Mouse (Mus musculus) forebrain, postnatal 0 days (tissue): ENCODE results near the gene Lypd3. TPM values are rescaled to one million over a fixed set of nuclear protein-coding genes. Genes with fewer than 3 reads are reported as not detected.

ENCODE experiments used
- ATAC-seq: fragments of 200-750 bp; cut with Nextera tagmentation; 2 replicates; pipeline ENCODE4 v1.8.0; 2017; ENCODE audit warnings: mild to moderate bottlenecking, moderate library complexity
- DNase-seq: peaks from one replicate; pipeline ENCODE4 v3.0.0-alpha.2; 2015
- H3K27ac ChIP-seq: fragments of 300-500 bp; sonication (generic); 2 replicates; pipeline ENCODE4 v1.5.1; 2014; ENCODE audit warnings: low read depth, mild to moderate bottlenecking, antibody characterized with exemption, low read length, moderate library complexity, mixed read lengths
- H3K27me3 ChIP-seq: fragments of 300-500 bp; sonication (generic); 2 replicates; pipeline ENCODE4 v1.6.1; 2014; ENCODE audit warnings: mild to moderate bottlenecking, low read length, mixed read lengths; ENCODE audit not compliant: insufficient read depth
- H3K36me3 ChIP-seq: fragments of 300-500 bp; sonication (generic); 2 replicates; pipeline ENCODE4 v1.6.1; 2014; ENCODE audit warnings: mild to moderate bottlenecking, moderate library complexity; ENCODE audit not compliant: insufficient read depth
- H3K4me1 ChIP-seq: fragments of 300-500 bp; sonication (generic); 2 replicates; pipeline ENCODE4 v1.6.1; 2014; ENCODE audit warnings: antibody characterized with exemption; ENCODE audit not compliant: insufficient read depth
- H3K4me2 ChIP-seq: fragments of 300-500 bp; sonication (generic); 2 replicates; pipeline ENCODE4 v1.6.1; 2014; ENCODE audit warnings: low read depth, mild to moderate bottlenecking, moderate library complexity
- H3K4me3 ChIP-seq: fragments of 300-500 bp; sonication (generic); 2 replicates; pipeline ENCODE4 v1.5.1; 2014; ENCODE audit warnings: low read depth, low read length, mixed read lengths
- H3K9ac ChIP-seq: fragments of 300-500 bp; sonication (generic); 2 replicates; pipeline ENCODE4 v1.6.1; 2014; ENCODE audit warnings: mild to moderate bottlenecking
- H3K9me3 ChIP-seq: fragments of 300-500 bp; sonication (generic); 2 replicates; pipeline ENCODE4 v1.6.1; 2016; ENCODE audit warnings: low read length
- CTCF ChIP-seq: sonication (generic); IDR thresholded peaks from 2 replicates; pipeline ENCODE4 v1.5.1; 2016; ENCODE audit warnings: antibody characterized with exemption, control low read depth, low read depth
- WGBS: fragments of 180-500 bp; shearing (Covaris S2); extraction: QIAGEN DNeasy Blood & Tissue Kit; methylation state at CpG from one replicate; pipeline ENCODE4 v1.1.7; 2014; 5-methylcytosine and 5-hydroxymethylcytosine counted together
- polyA plus RNA-seq: library from polyadenylated mRNA; unstranded; fragments of >200 nt; fragmentation: Nextera tagmentation; extraction: Ambion mirVana; gene quantifications from 2 replicates; pipeline ENCODE4 v1.2.1, GENCODE M21; 2015
- total RNA-seq: library from RNA; depleted of rRNA; stranded (reverse); fragments of >200 nt; gene quantifications from 2 replicates; pipeline ENCODE4 v1.2.3, GENCODE M21; 2014

The Lypd3 gene
- total and polyA plus RNA-seq, 2 experiments from 2014 or later: 0.33 to 1.3 TPM

DNA sequence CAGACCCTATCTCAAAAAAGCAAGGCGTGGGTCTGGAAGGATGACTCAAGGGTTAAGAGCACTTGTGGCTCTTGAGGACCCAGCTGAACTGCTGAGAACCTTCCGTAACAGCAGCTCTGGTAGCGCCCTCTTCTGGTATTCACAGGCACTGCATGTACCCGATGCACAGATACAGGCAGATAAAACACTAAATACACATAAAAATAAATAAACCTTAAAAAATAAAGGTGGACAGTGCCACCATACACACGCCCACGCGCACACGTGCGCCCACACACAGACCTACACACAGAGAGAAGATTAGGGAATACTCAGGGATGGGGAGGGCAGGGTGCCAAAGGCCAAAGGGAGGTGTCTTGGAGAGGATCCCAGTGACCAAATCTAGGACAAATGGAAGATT is 6.1 kb downstream of the Lypd3 start:
- WGBS: 11% methylated on average over 9 of the region's 9 CpGs
- TF ChIP-seq CTCF: peak; percentile 71

DNA sequence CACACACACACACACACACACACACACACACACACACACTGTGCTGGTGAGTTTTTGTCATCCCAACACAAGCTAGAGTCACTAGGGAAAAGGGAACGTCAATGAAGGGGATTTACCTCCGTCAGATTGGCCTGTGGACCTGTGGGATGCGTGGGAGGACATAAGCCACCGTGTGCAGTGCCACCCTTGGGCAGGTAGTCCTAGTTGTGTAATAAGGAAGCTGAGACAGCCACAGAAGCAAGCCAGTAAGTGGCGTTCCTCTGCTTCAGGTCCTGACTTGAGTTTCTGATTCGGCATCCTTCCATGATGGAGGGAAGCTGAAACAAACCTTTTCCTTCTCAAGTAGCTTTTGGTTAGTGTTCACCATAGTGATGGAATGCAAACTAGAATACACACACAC is 8.1 kb downstream of the Lypd3 start:
- no peaks in the 10 kb centered on the region for H3K4me1 ChIP-seq
- WGBS: 82% methylated on average over 6 of the region's 6 CpGs
- no peak overlapping the region for H3K4me3 ChIP-seq
- H3K27ac ChIP-seq: no peak overlapping the region
- DNase-seq (no peak), ATAC-seq (no peak)
- no peak overlapping the region for H3K9ac ChIP-seq
- no peaks in the 10 kb centered on the region for H3K9me3 ChIP-seq
- H3K36me3 ChIP-seq: no peaks in the 10 kb centered on the region
- TF ChIP-seq CTCF: no peak
- H3K4me2 ChIP-seq: no peak overlapping the region
- peaks cover 6% of the 10 kb centered on the region for H3K27me3 ChIP-seq

More for the DNA sequence above, 6.1 kb downstream of the Lypd3 start:
- H3K4me1 ChIP-seq: peaks cover 5% of the 10 kb centered on the region; the same call in 1 of the 2 replicates
- H3K4me3 ChIP-seq: no peak overlapping the region
- H3K27ac ChIP-seq: no peak overlapping the region
- ATAC-seq (no peak), DNase-seq (peak; percentile 38)
- no peaks in the 10 kb centered on the region for H3K36me3 ChIP-seq
- H3K4me2 ChIP-seq: no peak overlapping the region
- H3K9ac ChIP-seq: no peak overlapping the region
- peaks cover 24% of the 10 kb centered on the region for H3K27me3 ChIP-seq
- H3K9me3 ChIP-seq: no peaks in the 10 kb centered on the region

DNA sequence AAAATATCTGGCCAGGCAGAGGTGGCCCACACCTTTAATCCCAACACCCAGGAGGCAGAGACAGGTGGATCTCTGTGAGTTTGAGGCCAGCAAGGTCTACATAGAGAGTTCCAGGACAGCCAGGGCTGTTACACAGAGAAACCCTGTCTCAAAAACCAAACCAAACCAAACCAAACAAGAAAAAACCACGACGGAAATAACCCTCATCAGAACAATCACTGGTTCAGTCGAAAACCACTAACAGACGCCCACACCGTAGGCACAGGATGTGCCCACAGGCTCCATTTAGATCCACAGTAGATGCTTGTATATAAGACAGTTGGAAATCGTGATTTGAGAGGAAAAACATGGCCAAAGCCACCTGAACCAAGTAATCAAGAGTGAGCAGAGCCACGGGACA is 8.6 kb downstream of the Lypd3 start:
- 76% methylated on average over 7 of the region's 7 CpGs for WGBS

DNA sequence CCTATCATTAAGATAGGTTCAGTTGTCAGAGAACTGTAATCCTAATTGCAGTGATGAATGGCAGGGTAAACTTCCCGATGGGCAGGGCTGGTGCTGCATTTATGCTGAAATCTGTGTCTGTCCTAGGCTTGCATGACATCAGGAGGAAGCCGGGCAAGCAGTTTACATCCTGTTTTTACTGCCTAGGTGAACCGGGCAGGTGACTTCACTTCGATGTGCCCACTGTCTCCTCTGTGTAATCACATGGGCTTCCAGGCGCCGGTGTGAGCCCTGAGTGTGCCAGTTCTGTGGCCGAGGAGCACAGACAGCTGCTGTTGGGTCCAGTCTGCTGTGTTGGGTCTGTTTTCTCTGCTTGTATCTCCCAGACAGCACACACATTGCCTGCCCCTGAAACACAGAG is 10.1 kb downstream of the Lypd3 start:
- WGBS: 76% methylated on average over 7 of the region's 7 CpGs
- TF ChIP-seq CTCF: no peak

More for the DNA sequence above, 8.6 kb downstream of the Lypd3 start:
- no peak for DNase-seq
- TF ChIP-seq CTCF: no peak
- Histone ChIP-seq H3K36me3 (no peaks in the 10 kb centered on the region), H3K4me1 (no peaks in the 10 kb centered on the region), H3K9me3 (no peaks in the 10 kb centered on the region), H3K4me2 (no peak overlapping the region), H3K27ac (no peak overlapping the region), H3K4me3 (no peak overlapping the region), H3K9ac (no peak overlapping the region), H3K27me3 (peaks cover 5% of the 10 kb centered on the region; the same call in 1 of the 2 replicates)
- no peak for ATAC-seq

DNA sequence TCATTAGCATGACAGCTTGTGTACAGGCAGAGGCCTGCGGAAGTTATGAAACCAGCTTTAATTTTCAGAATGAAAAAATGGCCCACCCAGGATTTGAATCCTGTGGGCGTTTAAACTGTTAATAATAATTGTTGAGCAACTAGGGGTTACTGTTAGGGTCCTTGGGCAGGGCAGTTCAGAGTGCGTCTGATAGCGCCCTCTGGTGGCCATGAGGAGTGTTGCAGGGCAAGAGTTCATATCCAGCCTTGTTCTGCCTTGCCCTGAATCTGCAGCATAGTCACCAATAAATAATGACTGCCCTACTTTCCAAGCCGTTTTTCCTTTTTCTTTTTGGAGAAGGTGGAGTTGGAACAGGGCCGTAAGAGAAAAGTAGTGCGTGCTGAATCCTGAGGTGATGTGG is 17.3 kb downstream of the Lypd3 start:
- Histone ChIP-seq H3K9me3 (no peaks in the 10 kb centered on the region), H3K9ac (no peak overlapping the region), H3K27me3 (no peaks in the 10 kb centered on the region), H3K4me1 (no peaks in the 10 kb centered on the region), H3K4me3 (no peak overlapping the region), H3K27ac (no peak overlapping the region), H3K36me3 (no peaks in the 10 kb centered on the region), H3K4me2 (no peak overlapping the region)
- TF ChIP-seq CTCF: peak; percentile 75
- DNase-seq (peak; percentile 31), ATAC-seq (no peak)
- WGBS: 23% methylated on average over 7 of the region's 7 CpGs

More for the DNA sequence above, 10.1 kb downstream of the Lypd3 start:
- H3K9ac ChIP-seq: no peak overlapping the region
- H3K36me3 ChIP-seq: no peaks in the 10 kb centered on the region
- ATAC-seq: no peak
- H3K27ac ChIP-seq: no peak overlapping the region
- DNase-seq: no peak
- no peak overlapping the region for H3K4me2 ChIP-seq
- no peak overlapping the region for H3K4me3 ChIP-seq
- peaks cover 3% of the 10 kb centered on the region; the same call in 1 of the 2 replicates for H3K27me3 ChIP-seq
- H3K9me3 ChIP-seq: no peaks in the 10 kb centered on the region
- no peaks in the 10 kb centered on the region for H3K4me1 ChIP-seq

DNA sequence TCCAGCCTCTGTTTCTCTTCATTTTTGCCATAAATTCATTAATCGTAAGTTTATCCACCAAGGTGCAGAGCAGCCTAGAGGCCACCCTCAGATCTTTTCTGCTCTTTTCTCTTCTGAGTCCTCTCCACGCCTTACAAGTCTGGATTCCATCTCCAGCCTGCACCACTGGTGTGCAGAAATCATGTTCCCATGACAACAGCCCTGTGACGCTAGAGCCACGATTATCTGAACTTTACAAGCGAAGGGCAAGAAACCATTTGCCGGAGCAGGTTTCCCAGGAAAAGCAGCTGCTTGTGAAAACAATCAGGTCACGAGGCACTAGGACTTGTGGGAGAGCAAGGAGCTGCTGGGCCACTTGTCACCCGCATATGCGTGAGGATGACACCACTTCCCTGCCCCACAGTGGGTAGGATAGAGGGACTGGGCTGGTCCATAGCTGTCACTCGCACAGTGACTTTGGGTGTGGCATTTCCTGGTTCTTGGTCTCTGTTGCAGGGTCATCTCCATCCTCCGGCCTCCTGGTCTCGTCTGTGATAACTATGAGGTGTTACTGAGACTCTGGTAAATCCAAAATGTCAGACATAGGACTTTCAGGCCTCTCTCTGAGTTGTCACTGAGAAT is 23.5 kb downstream of the Lypd3 start:
- H3K4me3 ChIP-seq: no peak overlapping the region
- TF ChIP-seq CTCF: no peak
- no peaks in the 10 kb centered on the region for H3K27me3 ChIP-seq
- DNase-seq: peak; percentile 28
- peak; percentile 74 for ATAC-seq
- no peak overlapping the region for H3K4me2 ChIP-seq
- 68% methylated on average over 12 of the region's 12 CpGs for WGBS
- no peak overlapping the region for H3K27ac ChIP-seq
- H3K9me3 ChIP-seq: no peaks in the 10 kb centered on the region
- no peaks in the 10 kb centered on the region for H3K36me3 ChIP-seq
- H3K4me1 ChIP-seq: no peaks in the 10 kb centered on the region
- no peak overlapping the region for H3K9ac ChIP-seq

DNA sequence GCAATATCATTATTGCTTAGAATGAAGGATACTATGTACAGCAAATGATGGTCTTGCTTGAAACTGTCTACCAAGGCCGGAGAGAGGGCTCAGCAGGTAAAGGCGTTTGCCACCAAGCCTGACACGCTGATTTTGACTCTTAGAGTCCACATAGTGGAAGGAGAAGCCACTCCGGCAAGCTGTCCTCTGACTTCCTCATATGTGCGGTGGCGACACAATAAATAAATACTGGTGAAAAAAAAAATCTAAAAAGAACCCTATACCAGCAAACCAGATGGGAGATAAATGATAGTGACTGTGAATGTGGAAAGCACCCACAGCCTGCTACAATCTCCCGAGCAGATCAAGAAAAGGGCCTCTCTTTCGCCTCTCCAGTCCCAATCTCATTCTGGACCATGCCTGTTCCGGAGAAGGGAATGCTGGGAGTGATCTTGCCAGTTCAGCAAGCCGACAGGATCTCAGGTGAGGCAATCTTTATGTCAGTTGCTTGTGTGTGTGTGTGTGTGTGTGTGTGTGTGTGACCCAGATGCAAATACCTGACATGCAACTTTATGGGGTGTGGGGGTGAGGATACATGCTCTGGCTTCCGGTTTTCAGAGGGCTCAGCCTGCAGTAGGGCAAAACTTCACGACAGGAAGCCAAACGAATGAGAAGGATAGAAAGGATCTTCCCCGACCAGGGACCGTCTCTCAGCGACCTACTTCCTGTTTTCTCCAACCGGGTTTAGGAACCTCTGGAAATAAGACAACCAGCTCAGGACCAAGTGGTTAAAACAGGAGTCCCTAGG is 25.0 kb downstream of the Lypd3 start:
- Histone ChIP-seq H3K27me3 (no peaks in the 10 kb centered on the region), H3K36me3 (no peaks in the 10 kb centered on the region), H3K4me2 (no peak overlapping the region), H3K4me1 (no peaks in the 10 kb centered on the region), H3K9me3 (no peaks in the 10 kb centered on the region), H3K9ac (no peak overlapping the region), H3K27ac (no peak overlapping the region), H3K4me3 (no peak overlapping the region)
- no peak for TF ChIP-seq CTCF
- WGBS: 78% methylated on average over 17 of the region's 17 CpGs
- DNase-seq (no peak), ATAC-seq (no peak)
